Mouse (Mus musculus) frontal cortex, postnatal 36 days (tissue): ENCODE measurements at regions not wholly inside any gene's neighbourhood (a gene's known extent, or its start where the extent isn't known, plus 50 kb on each side); places are given as distances from the start of the nearest gene placed in this dataset.
"Not testable (repeated sequence)": the region's sequence is repeated elsewhere in the genome, so short reads cannot be mapped to it uniquely, and the experiment has no call there.

Experiments
- DNase-seq, 2 experiments: peaks; one replicate each; pipeline ENCODE4 v3.0.0; 2022; ENCODE audit warnings: low spot score in 2 of 2

GRCm38 (mm10) chr3:18740344-18740743 is 792.1 kb downstream of the Cypt12 start:
- DNase-seq, result no peak

GRCm38 (mm10) chr3:18743474-18743873 is 795.3 kb downstream of the Cypt12 start:
- DNase-seq, result no peak

GRCm38 (mm10) chr3:18744216-18744615 is 796.0 kb downstream of the Cypt12 start:
- DNase-seq, result no peak

- no peak for DNase-seq
These were observed 798.0 kb downstream of the Cypt12 start for GRCm38 (mm10) chr3:18746206-18746605.

- DNase-seq, result no peak
These were observed 798.7 kb downstream of the Cypt12 start for GRCm38 (mm10) chr3:18746898-18747297.

DNA sequence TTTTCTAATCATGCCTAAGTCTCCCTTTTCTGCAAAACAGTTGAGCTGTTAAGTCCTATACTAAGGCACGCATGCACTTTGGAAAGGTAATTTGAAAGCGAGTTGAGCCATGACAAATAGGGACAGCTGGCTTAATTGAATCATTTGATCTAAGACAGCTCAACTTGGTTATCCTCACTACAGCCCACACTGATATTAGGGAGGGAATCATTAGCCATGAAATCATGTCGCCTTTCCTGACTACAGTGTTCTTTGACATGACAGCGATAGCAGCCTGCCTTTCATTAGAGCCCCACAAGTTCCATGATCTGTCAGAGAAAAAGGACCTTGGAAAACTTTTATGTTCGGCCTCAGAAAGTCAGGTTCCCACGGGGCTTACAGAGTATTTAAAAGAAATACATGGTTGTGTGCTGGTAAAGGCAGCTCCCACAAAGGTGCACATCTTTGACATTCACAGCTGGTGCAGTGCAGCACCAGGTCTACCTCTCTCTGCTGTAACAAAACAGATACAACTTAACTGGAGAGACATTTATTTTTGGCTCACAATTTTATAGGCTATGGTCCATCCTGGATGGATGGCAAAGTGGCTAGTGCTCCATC is 803.5 kb downstream of the Cypt12 start:
- DNase-seq, result no peak

DNA sequence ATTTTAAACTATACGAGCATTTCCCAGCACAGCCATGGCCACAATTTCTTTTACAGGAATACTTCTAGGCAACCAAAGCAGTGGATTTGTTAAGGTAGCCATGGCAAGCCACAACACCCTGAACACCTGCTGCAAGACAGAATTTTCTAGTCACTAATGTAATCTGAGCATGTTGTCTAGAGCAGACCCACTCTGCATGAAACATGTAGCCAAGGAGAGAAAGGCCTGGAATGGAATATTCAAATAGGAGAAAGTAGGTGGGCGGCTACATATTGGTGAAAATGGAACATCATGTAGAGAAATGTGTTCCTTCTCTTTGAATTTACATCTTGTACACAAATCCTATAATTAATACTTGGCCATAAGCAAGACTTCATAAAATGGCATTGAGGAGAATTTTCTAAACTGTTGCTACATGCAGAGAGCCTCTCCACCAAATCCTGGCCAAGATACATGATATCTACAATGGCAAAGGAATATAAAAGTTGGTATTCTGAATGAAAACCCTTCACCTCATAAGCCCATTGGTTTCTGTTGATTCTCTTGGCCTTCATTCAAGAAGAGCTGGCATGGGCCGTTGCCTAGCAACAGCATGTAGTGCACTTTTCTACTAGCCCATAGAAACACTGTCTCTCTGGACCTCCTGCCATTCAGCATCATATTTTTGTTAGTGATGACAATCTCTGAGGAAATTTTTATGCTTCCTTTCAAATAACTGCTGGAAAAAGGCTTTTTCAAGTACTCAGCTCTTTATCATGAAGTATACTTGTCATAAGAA is 816.3 kb downstream of the Cypt12 start:
- DNase-seq, result peak; percentile 19 to 23

GRCm38 (mm10) chr3:18778481-18778880 is 830.3 kb downstream of the Cypt12 start:
- DNase-seq, result no peak

GRCm38 (mm10) chr3:18787531-18788176 is 839.4 kb downstream of the Cypt12 start:
- DNase-seq, result no peak

- no peak for DNase-seq
These were observed 825.7 kb downstream of the 1700064H15Rik start for GRCm38 (mm10) chr3:18802794-18803193.

GRCm38 (mm10) chr3:18828788-18829320 is 799.6 kb downstream of the 1700064H15Rik start:
- DNase-seq, result not testable (repeated sequence)

DNA sequence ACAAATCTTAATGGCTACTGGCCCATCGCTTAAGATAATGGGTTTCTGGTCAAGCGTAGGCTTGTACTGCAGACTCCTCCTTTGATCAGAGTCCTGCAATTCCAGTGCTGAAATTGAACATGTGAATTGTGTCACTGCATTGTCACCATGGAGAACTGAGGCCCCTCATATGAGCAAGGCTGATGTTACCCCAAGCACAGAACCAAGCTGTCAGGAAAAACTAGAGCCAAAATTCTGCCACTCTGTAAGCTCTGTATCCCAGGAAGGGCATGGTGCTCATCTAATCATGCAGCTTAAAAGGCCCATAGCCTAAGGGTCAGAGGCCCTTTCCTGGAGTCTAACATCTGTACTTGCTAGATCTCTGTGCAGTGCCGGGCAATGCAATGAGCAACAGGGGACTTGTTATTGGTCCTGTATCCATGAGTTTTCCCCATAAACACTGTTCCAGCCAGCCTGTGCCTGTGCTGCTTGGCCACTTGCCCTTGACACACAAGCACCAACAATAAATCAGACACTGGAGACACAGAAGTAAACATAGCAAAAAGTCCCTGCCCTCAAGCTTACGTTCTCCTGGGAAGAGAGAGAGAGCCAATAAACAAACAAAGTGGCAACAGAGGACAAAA is 760.2 kb downstream of the 1700064H15Rik start:
- DNase-seq, result no peak

DNA sequence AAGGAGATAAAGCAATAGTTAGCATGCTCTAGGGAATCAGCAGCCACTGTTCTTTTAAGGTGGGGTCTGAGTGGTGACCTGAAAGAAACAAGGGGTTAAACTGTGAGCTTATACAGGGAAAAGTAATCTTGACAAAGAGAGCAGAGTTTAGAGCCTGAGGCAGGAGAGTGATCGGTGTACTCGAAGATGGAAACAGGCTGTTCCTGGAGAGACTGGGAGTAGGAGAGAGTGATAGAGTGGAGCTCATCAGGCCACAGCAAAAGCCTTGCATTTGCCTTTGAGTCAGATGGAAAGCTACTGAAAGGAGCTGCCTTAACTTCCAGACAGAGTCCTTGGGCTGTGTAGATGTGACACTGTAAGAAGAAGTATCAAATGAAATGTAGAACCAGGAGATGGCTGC is 759.7 kb downstream of the 1700064H15Rik start:
- no peak for DNase-seq

DNA sequence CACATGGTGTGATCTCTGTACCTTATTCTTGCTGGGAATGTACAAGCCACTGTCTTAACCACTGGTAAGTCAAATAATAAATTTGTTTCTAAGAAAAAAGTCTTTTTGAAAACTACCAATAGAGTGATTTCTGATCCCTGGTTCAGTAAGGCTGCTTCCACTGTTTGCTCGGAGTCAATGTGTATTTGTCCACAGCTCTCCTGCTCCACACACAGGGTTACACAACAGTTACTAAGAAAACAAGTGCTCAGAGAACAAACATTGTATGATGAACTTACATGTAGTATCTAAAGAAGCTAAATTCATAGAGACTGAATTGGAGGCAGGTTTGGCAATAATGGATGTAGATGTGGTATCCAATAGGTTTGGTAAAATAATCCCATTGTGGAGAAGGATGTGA is 751.4 kb downstream of the 1700064H15Rik start:
- no peak for DNase-seq

- no peak for DNase-seq
These were observed 750.9 kb downstream of the 1700064H15Rik start for GRCm38 (mm10) chr3:18877572-18877971.

DNA sequence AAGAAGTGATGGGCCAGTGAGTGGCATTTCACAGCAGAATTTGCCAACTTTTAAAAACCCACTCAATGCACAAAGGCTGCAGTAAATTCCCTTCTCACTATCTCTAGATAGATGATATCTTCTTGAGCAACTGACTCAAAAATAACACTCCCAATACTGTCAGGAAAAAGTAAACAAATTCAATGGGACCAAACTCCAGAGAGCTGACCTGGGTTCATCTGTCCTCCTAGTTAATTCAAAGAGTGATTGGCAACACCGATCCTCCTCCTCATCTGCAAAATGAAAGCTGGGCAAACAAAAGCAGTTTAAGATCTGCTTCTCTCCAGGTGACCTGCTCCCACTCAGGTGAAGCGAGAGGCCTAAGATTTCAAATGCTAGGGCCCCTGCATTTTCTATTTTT is 747.3 kb downstream of the 1700064H15Rik start:
- no peak for DNase-seq

GRCm38 (mm10) chr3:18892813-18893212 is 735.7 kb downstream of the 1700064H15Rik start:
- DNase-seq, result no peak

DNA sequence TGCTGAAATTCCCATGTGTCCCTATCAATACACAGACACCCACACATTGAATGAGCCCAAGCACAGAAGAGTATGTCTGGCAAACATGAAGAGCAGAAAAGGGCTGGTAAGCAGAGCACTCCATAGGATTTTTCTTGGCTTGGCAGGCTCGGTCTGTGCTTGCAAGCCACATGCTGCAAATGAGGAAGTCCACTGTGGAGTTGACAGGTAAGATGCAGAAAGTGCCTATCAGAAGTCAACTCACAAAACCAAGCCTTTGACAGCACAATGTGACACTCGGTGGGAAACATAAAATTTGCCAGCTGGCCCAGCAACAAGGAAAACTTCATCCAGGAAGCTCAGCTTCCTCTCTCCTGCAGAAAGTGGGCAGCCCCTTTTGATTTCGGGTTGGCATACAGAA is 722.7 kb downstream of the 1700064H15Rik start:
- DNase-seq, result peak; percentile 16 to 20

DNA sequence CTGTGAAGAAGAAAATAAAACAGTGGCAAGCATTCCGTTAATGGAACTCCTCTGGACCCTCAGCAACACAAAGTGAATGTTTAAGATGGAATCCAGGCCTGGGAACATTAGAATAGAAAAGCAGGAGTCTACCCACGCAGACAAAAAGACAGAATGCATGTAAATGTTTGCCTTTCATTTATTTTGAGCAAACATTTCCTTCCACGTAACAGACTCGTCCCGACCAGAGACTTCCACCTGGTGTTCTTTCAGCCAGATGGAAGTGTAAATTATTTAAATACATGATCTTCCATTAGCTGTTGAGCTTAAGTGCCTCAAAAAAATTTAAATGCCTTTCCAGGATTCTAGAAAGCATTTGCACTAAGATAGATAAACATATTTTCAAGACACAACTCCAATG is 722.3 kb downstream of the 1700064H15Rik start:
- DNase-seq, result no peak

- DNase-seq, result no peak
These were observed 719.7 kb downstream of the 1700064H15Rik start for GRCm38 (mm10) chr3:18908737-18909136.

- no peak for DNase-seq
These were observed 699.9 kb downstream of the 1700064H15Rik start for GRCm38 (mm10) chr3:18928401-18929104.

GRCm38 (mm10) chr3:18929105-18929492 is 699.4 kb downstream of the 1700064H15Rik start:
- DNase-seq, result no peak
